Mouse (Mus musculus): ENCODE measurements around the gene Ccdc90b.

GRCm38 (mm10) chr7:92520397-92520796 lies 40.6 kb upstream of the Ccdc90b start:
- TF ChIP-seq EP300 (IDR thresholded peaks at IDR 0.05; ENCODE audit: low read depth) (no peak), CTCF (IDR thresholded peaks at IDR 0.05; ENCODE audit: low read depth) (no peak)
